Mouse (Mus musculus): ENCODE data around the gene Ccl17. TPM values are rescaled to one million over a fixed set of nuclear protein-coding genes. Genes with fewer than 3 reads are reported as not detected.

The Ccl17 gene
- polyA plus RNA-seq (2021; fragmentation: Nextera tagmentation), result 2.5 and 3.2 TPM in 2 replicates
- long read RNA-seq, experiment 1, result 0 reads
- long read RNA-seq, experiment 2, partial matches to known transcripts, result 0 of 3 reads
- long read RNA-seq, experiment 2, other reads (novel, unspliced or antisense), result 3 of 3 reads

DNA sequence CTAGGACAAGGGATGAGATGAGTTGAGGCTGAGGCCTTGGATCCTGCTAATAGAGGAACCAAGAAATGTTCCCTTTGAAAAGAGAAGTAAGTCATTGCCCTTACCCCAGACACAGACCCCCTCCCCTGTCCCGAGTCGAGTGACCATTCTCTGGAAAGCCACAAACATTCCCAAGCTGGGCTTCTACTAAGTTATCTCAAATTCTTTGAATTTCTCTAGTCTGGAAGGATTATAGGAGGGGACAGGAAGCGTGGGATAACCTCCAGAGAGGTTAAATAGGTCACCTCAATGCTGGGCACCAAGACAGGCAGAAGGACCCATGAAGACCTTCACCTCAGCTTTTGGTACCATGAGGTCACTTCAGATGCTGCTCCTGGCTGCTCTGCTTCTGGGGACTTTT is at the start of gene Ccl17:
Gene Ccl17 (plus strand): TSS at position 301 of the 400 bp plus-strand sequence.

DNA sequence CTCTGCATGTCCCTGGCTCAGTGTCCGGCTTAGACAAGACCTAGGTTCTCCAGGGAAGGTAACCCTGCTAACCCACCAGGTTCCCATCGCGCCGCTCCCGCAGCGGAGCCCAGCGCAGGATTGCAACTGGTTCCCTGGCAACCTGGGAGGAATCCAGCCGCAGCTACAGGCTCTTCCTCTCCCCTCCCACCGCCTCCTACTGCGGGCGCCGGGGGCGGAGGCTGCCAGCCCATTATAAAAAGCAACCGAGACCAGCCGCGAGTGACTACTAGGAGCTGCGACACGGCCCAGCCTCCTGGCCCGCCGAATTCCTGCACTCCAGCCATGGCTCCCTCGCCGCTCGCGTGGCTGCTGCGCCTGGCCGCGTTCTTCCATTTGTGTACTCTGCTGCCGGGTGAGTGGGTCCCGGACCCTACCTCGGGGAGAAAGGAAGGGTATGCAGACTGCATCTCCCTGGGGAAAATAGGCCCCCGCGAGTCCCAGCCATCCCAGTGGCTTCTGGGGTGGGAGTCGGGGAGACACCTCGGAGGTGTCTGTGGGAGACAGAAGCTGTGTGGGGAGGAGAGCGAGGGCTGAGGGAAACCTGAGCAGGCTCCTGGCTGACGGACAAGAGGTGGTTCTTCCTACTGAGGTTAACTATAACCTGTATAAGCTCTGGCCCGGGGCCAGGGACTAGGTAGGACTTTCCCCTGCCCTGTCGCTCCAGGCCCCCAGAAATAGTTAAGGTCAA is 38.1 kb upstream of the Ccl17 start, which contains the start of gene Cx3cl1:
Gene Cx3cl1 (plus strand): TSS at position 69 of the 730 bp plus-strand sequence.

DNA sequence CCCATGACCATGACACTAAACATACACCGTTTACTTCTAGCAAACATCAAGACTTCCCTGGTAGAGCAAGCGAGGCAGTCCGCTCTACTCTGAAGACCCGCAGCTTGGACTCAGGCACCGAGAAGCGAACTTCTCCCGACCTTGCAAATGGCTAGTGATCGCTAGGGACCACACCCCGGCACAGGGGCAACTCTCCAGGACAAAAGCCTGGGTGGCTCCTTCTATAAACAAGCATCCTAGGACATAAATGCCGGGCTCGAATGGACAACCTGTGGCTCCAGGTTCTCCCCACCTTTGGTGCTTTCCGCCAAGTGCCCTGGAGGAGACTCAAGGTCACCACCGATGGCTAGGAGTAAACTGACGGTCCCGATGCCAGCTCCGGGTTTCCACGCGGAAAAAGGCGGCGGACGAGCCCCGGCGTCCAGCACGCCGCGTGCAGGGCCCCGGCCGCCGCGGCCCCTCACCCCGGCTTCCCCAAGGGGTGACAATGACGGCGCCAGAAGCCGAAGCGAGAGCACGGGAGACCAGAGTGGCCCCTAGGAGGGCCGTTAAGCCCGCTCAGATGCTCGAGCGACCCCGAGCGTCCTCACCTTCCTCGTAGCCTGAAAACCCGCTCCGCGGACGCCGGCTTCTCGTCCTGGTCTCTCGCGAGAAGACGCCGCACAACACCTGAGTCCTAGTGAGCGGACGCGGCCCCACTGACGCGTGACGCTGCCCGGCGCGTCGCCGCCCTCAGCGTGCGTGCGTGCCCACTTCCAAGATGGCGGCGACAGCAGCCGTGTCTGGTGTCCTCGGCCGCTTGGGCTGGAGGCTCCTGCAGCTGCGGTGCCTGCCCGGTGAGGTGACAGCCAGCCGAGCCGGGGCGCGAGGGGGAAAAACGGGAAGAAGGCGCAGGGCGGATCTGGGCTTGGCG is 27.7 kb downstream of the Ccl17 start, which contains the start of the genes Coq9 and Ciapin1:
Gene Coq9 (plus strand): TSS at position 660 of the 913 bp plus-strand sequence.
Gene Ciapin1 (minus strand): TSS at position 697 of the 913 bp plus-strand sequence.

GRCm38 (mm10) chr8:94857346-94858173 is 47.3 kb downstream of the Ccl17 start, which contains the start of gene Polr2c:
Polr2c (plus strand) TSS chr8:94857450.

Other genes with a start within 250 kb of the Ccl17 start
- gene Rspry1, start 208.5 kb upstream of the Ccl17 start, polyA plus RNA-seq (2021; fragmentation: Nextera tagmentation), result 9.9 and 16.3 TPM in 2 replicates
- gene Fam192a, start 208.5 kb upstream of the Ccl17 start, polyA plus RNA-seq (2021; fragmentation: Nextera tagmentation), result 25.3 and 28.4 TPM in 2 replicates
- 9.6 and 111 TPM in 2 replicates for gene Arl2bp, start 143.9 kb upstream of the Ccl17 start, polyA plus RNA-seq (2021; fragmentation: Nextera tagmentation)
- gene Pllp, start 114.2 kb upstream of the Ccl17 start, polyA plus RNA-seq (2021; fragmentation: Nextera tagmentation), result 57.7 and 70.9 TPM in 2 replicates
- 0.09 and 0.14 TPM in 2 replicates for gene Ccl22, start 64.9 kb upstream of the Ccl17 start, polyA plus RNA-seq (2021; fragmentation: Nextera tagmentation)
- gene Cx3cl1, start 38.4 kb upstream of the Ccl17 start, polyA plus RNA-seq (2021; fragmentation: Nextera tagmentation), result 483 and 651 TPM in 2 replicates
- gene Coq9, start 27.9 kb downstream of the Ccl17 start, polyA plus RNA-seq (2021; fragmentation: Nextera tagmentation), result 67.1 and 83.8 TPM in 2 replicates
- 34.7 and 34.9 TPM in 2 replicates for gene Ciapin1, start 27.9 kb downstream of the Ccl17 start, polyA plus RNA-seq (2021; fragmentation: Nextera tagmentation)
- 154 and 194 TPM in 2 replicates for gene Polr2c, start 47.0 kb downstream of the Ccl17 start, polyA plus RNA-seq (2021; fragmentation: Nextera tagmentation)
- gene Dok4, start 65.9 kb downstream of the Ccl17 start, polyA plus RNA-seq (2021; fragmentation: Nextera tagmentation), result 5.0 and 6.3 TPM in 2 replicates
- gene Ccdc102a, start 107.6 kb downstream of the Ccl17 start, polyA plus RNA-seq (2021; fragmentation: Nextera tagmentation), result 1.4 and 1.5 TPM in 2 replicates
- not detected in 2 replicates for gene Adgrg5, start 113.2 kb downstream of the Ccl17 start, polyA plus RNA-seq (2021; fragmentation: Nextera tagmentation)
- 23.5 and 27.7 TPM in 2 replicates for gene Adgrg1, start 164.3 kb downstream of the Ccl17 start, polyA plus RNA-seq (2021; fragmentation: Nextera tagmentation)
- gene Adgrg3, start 207.2 kb downstream of the Ccl17 start, polyA plus RNA-seq (2021; fragmentation: Nextera tagmentation), result 0.12 TPM in 1 of 2 replicates, not detected in the other
- gene Drc7, start 244.7 kb downstream of the Ccl17 start, polyA plus RNA-seq (2021; fragmentation: Nextera tagmentation), result 0.30 and 0.69 TPM in 2 replicates

Measured in left cerebral cortex, adult 6 months (tissue).